9 mouse cellular contexts compared by ENCODE assay signal in genomic region chr5:35762388-35762787, GRCm38 (mm10). TPM values are rescaled to one million over a fixed set of nuclear protein-coding genes. Genes with fewer than 3 reads are reported as not detected.
DNase-seq lines count a peak whose midpoint lies in the region; ATAC-seq and TF ChIP-seq lines count a peak whose summit lies in the region.
"Had no signal": no experiment of that assay in that cellular context is flagged by ENCODE, and none has a peak within 500 bp of the region (broad histone marks: within the 10 kb centered on the region; RNA-seq: fewer than 3 reads in every experiment).

No protein-coding gene starts in this region.

- 41% methylated on average over 5 of the region's 5 CpGs for WGBS in cerebellum, adult 2 months

- peaks cover 8% of the 10 kb centered on the region for H3K4me1 ChIP-seq in cerebellum, adult 2 months (ENCODE audit: control insufficient read depth, insufficient read depth, low read length)

- TF ChIP-seq CTCF in cerebellum, adult 2 months (IDR thresholded peaks at IDR 0.05; ENCODE audit: borderline replicate concordance, insufficient read depth, low read depth, low read length): no peak

- ATAC-seq in monocyte, adult 5-6 weeks (replicated peaks; ENCODE audit: insufficient number of reproducible peaks, low FRiP score, low TSS enrichment, poor library complexity, severe bottlenecking): no peak

- intact Hi-C loops in left cerebral cortex, postnatal 4 days (cut with DNase I): no loop called here
- intact Hi-C loops in left cerebral cortex, postnatal 36 days (cut with DNase I): no loop called here

- no peak overlapping the region for H3K27ac ChIP-seq in cerebellum, adult 2 months (ENCODE audit: insufficient read depth, low read length)
- H3K27ac ChIP-seq: midbrain, embryonic 10.5 days had no signal

- no peak for TF ChIP-seq POLR2A in cerebellum, adult 2 months (IDR thresholded peaks at IDR 0.05; ENCODE audit: borderline replicate concordance, insufficient read depth, low read length)

- no peaks in the 10 kb centered on the region for H3K27me3 ChIP-seq in cerebellum, adult 2 months (ENCODE audit: control insufficient read depth, insufficient read depth, low read length)

- H3K4me3 ChIP-seq in cerebellum, adult 2 months (replicated peaks; ENCODE audit: insufficient read depth, low read depth, low read length): no peak overlapping the region
- H3K4me3 ChIP-seq: midbrain, embryonic 10.5 days had no signal

- DNase-seq in cerebellum, adult 18-20 months: peak; percentile 28 to 38
- no peak for DNase-seq in cerebellum, adult 2 months
- DNase-seq in left cerebral cortex, postnatal 4 days: peak; percentile 84
- no peak for DNase-seq in left cerebral cortex, postnatal 36 days (ENCODE audit: low spot score in 2 of 2)
- peak; percentile 75 for DNase-seq in gastrocnemius, postnatal 10 days
- DNase-seq in kidney, postnatal 36 days: peak; percentile 60 to 69
- DNase-seq in embryo, embryonic 10 days (ENCODE audit: low spot score): no peak

RNA-seq across cellular contexts. Expression of gene Ablim2, which starts 4.7 kb away (rescaled TPM):
- polyA plus RNA-seq in cerebellum, adult 2 months (2012; rRNA removed): 89.2 and 99.9 TPM in 2 replicates
- 10 to 100 TPM; 48.5 to 53.3 TPM for total RNA-seq in left cerebral cortex, postnatal 4 days (2021)
- 100 to 1,000 TPM; 150 to 220 TPM for total RNA-seq in left cerebral cortex, postnatal 36 days (2021)
- total RNA-seq in gastrocnemius, postnatal 10 days (2021): 10 to 100 TPM; 51.3 to 68.7 TPM
- 1.4 to 5.4 TPM in 2 of 3 replicates, not detected in the other for total RNA-seq in monocyte, adult 5-6 weeks (2017)

RNA-seq across cellular contexts. Expression of gene Sh3tc1, which starts 22.6 kb away (rescaled TPM):
- polyA plus RNA-seq in cerebellum, adult 2 months (2012; rRNA removed): 1.2 and 1.7 TPM in 2 replicates
- 1 to 10 TPM; 2.2 to 2.3 TPM for total RNA-seq in left cerebral cortex, postnatal 4 days (2021)
- total RNA-seq in left cerebral cortex, postnatal 36 days (2021): 1 to 10 TPM; 3.0 to 3.3 TPM
- total RNA-seq in gastrocnemius, postnatal 10 days (2021): 1 to 10 TPM; 3.7 to 5.2 TPM
- 8.3 to 17.8 TPM (median 12.1 TPM) in 3 replicates for total RNA-seq in monocyte, adult 5-6 weeks (2017)

Comparison
In these comparisons a context has a peak if more than half of its experiments do, and no peak if none do; other contexts are left out.
1. DNase-seq: peak in cerebellum, adult 18-20 months (2 of 2), left cerebral cortex, postnatal 4 days (single experiment), gastrocnemius, postnatal 10 days (single experiment) and kidney, postnatal 36 days (2 of 2); none in cerebellum, adult 2 months (0 of 2), left cerebral cortex, postnatal 36 days (0 of 2) and embryo, embryonic 10 days (single experiment).